Mouse (Mus musculus): ENCODE results near the gene Olfr373. TPM values are rescaled to one million over a fixed set of nuclear protein-coding genes. Genes with fewer than 3 reads are reported as not detected.

Gene Olfr373
- polyA plus RNA-seq, 1 experiment, result 0.15 TPM

DNA sequence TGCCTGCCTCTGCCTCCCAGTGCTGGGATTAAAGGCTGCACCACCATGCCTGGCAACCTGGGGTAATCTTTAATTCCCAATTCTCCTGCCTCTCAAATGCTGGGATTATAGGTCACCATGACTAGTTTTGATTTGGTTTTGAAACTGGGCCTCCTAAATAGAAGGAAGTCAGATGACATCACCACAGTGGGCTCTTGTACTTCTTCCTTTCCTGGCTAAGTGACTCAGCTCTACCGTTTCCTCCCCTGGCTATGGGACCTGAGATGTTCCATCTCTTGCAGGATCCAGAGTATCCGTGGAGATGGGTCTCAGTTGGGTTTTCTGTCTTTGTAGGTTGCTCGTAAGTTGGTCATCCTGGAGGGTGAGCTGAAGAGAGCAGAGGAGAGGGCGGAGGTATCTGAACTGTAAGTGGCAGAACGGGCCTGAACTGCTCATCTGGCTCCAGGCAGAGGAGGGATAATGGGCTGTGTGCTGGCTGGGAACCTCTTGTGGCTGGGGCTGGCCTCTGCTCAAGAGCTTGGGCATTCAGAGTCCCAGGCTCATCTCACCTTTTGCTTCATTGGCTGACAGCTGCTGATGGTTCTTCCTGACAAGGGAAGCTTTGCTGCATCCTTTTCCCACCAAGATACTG is 61.5 kb downstream of the Olfr373 start:
- no peak overlapping the region for H3K9ac ChIP-seq (ENCODE audit: low read depth, poor library complexity, severe bottlenecking)
- H3K9me3 ChIP-seq (replicated peaks; ENCODE audit: control insufficient read depth, insufficient read depth, low read length, poor library complexity, severe bottlenecking), result no peaks in the 10 kb centered on the region
- peaks cover 4% of the 10 kb centered on the region for H3K4me1 ChIP-seq (ENCODE audit: control insufficient read depth, insufficient read depth, low read length)
- H3K27me3 ChIP-seq (ENCODE audit: control insufficient read depth, insufficient read depth, low read length, poor library complexity, severe bottlenecking), result no peaks in the 10 kb centered on the region
- no peak for TF ChIP-seq CTCF (IDR thresholded peaks at IDR 0.05; ENCODE audit: low read depth, low read length)
- TF ChIP-seq EP300 (IDR thresholded peaks at IDR 0.05; ENCODE audit: insufficient read depth, low read depth, low read length), result no peak
- TF ChIP-seq POLR2A (IDR thresholded peaks at IDR 0.05; ENCODE audit: insufficient read depth, low read length), result no peak
- no peak overlapping the region for H3K27ac ChIP-seq (ENCODE audit: insufficient read depth, low read length)
- no peak overlapping the region for H3K4me3 ChIP-seq (ENCODE audit: low read depth, low read length)
- peaks cover 34% of the 10 kb centered on the region for H3K36me3 ChIP-seq (ENCODE audit: control insufficient read depth, insufficient read depth, low read length, poor library complexity, severe bottlenecking)

DNA sequence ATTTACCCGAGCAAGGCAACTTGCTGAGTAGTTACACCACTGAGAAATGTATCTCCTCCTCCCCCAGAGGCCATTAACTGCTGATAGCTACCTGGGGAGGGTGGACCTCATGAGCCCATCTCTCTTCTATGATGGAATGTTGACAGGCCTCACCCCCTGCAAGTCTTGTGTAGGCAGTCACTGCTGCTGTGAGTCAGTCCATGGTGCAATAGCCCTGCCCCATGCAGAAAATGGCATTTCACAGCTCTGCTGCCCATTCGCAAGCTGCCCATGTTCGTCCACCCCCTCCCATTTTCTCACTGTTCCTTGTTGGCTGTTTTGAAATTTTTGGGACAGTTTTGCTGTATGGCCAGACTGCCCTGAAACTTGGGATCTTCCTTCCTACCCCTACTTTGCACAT is 62.5 kb downstream of the Olfr373 start:
- H3K9ac ChIP-seq (ENCODE audit: low read depth, poor library complexity, severe bottlenecking), result no peak overlapping the region
- peaks cover 38% of the 10 kb centered on the region for H3K36me3 ChIP-seq (ENCODE audit: control insufficient read depth, insufficient read depth, low read length, poor library complexity, severe bottlenecking)
- H3K9me3 ChIP-seq (replicated peaks; ENCODE audit: control insufficient read depth, insufficient read depth, low read length, poor library complexity, severe bottlenecking), result no peaks in the 10 kb centered on the region
- H3K27me3 ChIP-seq (ENCODE audit: control insufficient read depth, insufficient read depth, low read length, poor library complexity, severe bottlenecking), result no peaks in the 10 kb centered on the region
- H3K4me3 ChIP-seq (ENCODE audit: low read depth, low read length), result no peak overlapping the region
- H3K4me1 ChIP-seq (ENCODE audit: control insufficient read depth, insufficient read depth, low read length), result peaks cover 4% of the 10 kb centered on the region
- TF ChIP-seq EP300 (IDR thresholded peaks at IDR 0.05; ENCODE audit: insufficient read depth, low read depth, low read length) (no peak), CTCF (IDR thresholded peaks at IDR 0.05; ENCODE audit: low read depth, low read length) (no peak), POLR2A (IDR thresholded peaks at IDR 0.05; ENCODE audit: insufficient read depth, low read length) (no peak)
- H3K27ac ChIP-seq (ENCODE audit: insufficient read depth, low read length), result no peak overlapping the region

DNA sequence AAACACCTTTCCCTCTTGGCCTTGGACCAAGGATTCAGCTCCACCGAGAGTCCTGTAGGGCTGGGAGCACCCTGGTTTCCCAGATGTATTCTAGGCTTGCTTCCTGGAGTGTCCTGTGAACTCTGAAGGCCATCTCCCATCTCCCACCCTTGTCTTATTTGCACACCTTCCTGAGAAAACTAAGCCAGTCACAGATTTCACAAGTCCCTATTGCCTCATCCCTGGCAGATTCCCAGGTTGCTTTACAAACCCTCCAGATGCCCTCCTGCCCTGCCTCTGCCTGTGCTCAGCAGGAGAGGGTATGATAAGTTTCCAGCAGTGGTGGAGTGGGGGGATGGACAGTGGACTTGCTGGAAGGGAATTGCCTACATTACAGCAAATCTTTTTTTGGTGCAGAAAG is 63.1 kb downstream of the Olfr373 start:
- Histone ChIP-seq H3K4me1 (ENCODE audit: control insufficient read depth, insufficient read depth, low read length) (peaks cover 4% of the 10 kb centered on the region), H3K36me3 (ENCODE audit: control insufficient read depth, insufficient read depth, low read length, poor library complexity, severe bottlenecking) (peaks cover 42% of the 10 kb centered on the region), H3K27me3 (ENCODE audit: control insufficient read depth, insufficient read depth, low read length, poor library complexity, severe bottlenecking) (no peaks in the 10 kb centered on the region), H3K27ac (ENCODE audit: insufficient read depth, low read length) (no peak overlapping the region), H3K9ac (ENCODE audit: low read depth, poor library complexity, severe bottlenecking) (no peak overlapping the region), H3K9me3 (replicated peaks; ENCODE audit: control insufficient read depth, insufficient read depth, low read length, poor library complexity, severe bottlenecking) (no peaks in the 10 kb centered on the region), H3K4me3 (ENCODE audit: low read depth, low read length) (no peak overlapping the region)
- no peak for TF ChIP-seq POLR2A (IDR thresholded peaks at IDR 0.05; ENCODE audit: insufficient read depth, low read length)
- no peak for TF ChIP-seq EP300 (IDR thresholded peaks at IDR 0.05; ENCODE audit: insufficient read depth, low read depth, low read length)
- no peak for TF ChIP-seq CTCF (IDR thresholded peaks at IDR 0.05; ENCODE audit: low read depth, low read length)

DNA sequence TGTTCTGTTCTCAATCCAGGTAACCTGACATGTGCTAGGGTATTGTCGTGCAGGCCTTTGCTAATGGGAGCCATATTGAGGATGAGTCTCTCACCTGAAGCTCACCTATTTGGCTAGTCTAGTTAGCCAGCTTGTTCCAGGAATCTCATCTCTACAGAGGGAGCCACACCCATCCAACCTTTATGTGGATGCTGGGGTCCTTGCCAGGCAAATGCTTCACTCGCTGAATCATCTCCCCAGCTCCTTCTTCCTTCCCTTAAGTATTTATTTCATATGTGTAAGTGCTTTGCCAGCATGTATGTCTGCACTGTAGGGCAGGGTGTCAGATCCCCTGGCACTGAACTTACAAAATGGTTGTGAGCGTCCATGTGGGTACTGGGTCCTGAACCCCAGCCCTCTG is 63.6 kb downstream of the Olfr373 start:
- Histone ChIP-seq H3K4me3 (ENCODE audit: low read depth, low read length) (no peak overlapping the region), H3K9me3 (replicated peaks; ENCODE audit: control insufficient read depth, insufficient read depth, low read length, poor library complexity, severe bottlenecking) (no peaks in the 10 kb centered on the region), H3K9ac (ENCODE audit: low read depth, poor library complexity, severe bottlenecking) (no peak overlapping the region), H3K27me3 (ENCODE audit: control insufficient read depth, insufficient read depth, low read length, poor library complexity, severe bottlenecking) (no peaks in the 10 kb centered on the region), H3K4me1 (ENCODE audit: control insufficient read depth, insufficient read depth, low read length) (peaks cover 4% of the 10 kb centered on the region), H3K27ac (ENCODE audit: insufficient read depth, low read length) (peak overlapping the region; percentile 21; the same call in 1 of the 2 replicates), H3K36me3 (ENCODE audit: control insufficient read depth, insufficient read depth, low read length, poor library complexity, severe bottlenecking) (peaks cover 41% of the 10 kb centered on the region)
- TF ChIP-seq CTCF (IDR thresholded peaks at IDR 0.05; ENCODE audit: low read depth, low read length) (no peak), EP300 (IDR thresholded peaks at IDR 0.05; ENCODE audit: insufficient read depth, low read depth, low read length) (no peak), POLR2A (IDR thresholded peaks at IDR 0.05; ENCODE audit: insufficient read depth, low read length) (no peak)

DNA sequence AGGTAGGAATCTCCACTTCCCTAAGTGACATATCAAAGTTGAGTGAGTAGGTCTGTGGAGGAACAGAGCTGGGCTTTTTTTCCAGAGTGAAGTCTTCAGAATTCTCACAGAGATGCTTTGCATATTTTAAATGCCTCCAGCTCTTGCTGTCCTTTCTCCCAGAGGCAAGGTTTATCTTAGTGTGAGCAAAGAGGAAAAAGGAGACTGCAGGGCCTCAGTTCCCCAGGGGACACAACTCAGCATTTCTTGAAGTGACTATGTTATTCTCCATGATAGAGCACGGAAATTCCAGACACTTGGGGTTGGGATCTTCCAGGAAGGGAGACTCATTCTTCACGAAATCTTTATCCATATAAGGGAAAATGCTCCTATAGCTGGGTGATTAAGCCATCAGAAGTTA is 64.3 kb downstream of the Olfr373 start:
- TF ChIP-seq CTCF (IDR thresholded peaks at IDR 0.05; ENCODE audit: low read depth, low read length) (no peak), POLR2A (IDR thresholded peaks at IDR 0.05; ENCODE audit: insufficient read depth, low read length) (no peak), EP300 (IDR thresholded peaks at IDR 0.05; ENCODE audit: insufficient read depth, low read depth, low read length) (no peak)
- peaks cover 47% of the 10 kb centered on the region for H3K36me3 ChIP-seq (ENCODE audit: control insufficient read depth, insufficient read depth, low read length, poor library complexity, severe bottlenecking)
- 0 out of 2 replicates have a peak overlapping the region, but pooled peaks have one; percentile 21 for H3K27ac ChIP-seq (ENCODE audit: insufficient read depth, low read length)
- no peaks in the 10 kb centered on the region for H3K27me3 ChIP-seq (ENCODE audit: control insufficient read depth, insufficient read depth, low read length, poor library complexity, severe bottlenecking)
- H3K4me1 ChIP-seq (ENCODE audit: control insufficient read depth, insufficient read depth, low read length), result peaks cover 4% of the 10 kb centered on the region
- no peak overlapping the region for H3K4me3 ChIP-seq (ENCODE audit: low read depth, low read length)
- no peak overlapping the region for H3K9ac ChIP-seq (ENCODE audit: low read depth, poor library complexity, severe bottlenecking)
- H3K9me3 ChIP-seq (replicated peaks; ENCODE audit: control insufficient read depth, insufficient read depth, low read length, poor library complexity, severe bottlenecking), result no peaks in the 10 kb centered on the region

DNA sequence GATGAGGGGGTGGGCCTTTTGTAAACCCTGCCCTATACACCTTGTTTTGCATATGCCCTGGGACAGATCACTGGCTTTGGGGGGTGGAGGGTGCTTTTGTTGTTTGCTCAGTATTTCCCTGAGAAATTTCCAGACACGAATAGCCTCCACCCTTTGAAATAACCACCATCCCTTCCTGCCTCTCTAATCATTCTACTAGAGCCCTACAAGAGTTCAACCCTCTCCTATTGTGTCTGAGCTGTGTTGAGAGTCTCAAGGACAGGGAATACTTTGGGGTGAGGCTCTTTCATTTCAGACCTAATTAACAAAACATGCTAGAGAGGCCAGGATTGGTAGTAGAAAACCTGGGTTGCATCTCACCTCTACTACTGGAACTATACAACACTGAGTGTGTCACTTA is 66.1 kb downstream of the Olfr373 start:
- Histone ChIP-seq H3K27ac (ENCODE audit: insufficient read depth, low read length) (peak overlapping the region; percentile 87), H3K9ac (ENCODE audit: low read depth, poor library complexity, severe bottlenecking) (no peak overlapping the region), H3K27me3 (ENCODE audit: control insufficient read depth, insufficient read depth, low read length, poor library complexity, severe bottlenecking) (no peaks in the 10 kb centered on the region), H3K36me3 (ENCODE audit: control insufficient read depth, insufficient read depth, low read length, poor library complexity, severe bottlenecking) (peaks cover 57% of the 10 kb centered on the region), H3K9me3 (replicated peaks; ENCODE audit: control insufficient read depth, insufficient read depth, low read length, poor library complexity, severe bottlenecking) (no peaks in the 10 kb centered on the region), H3K4me1 (ENCODE audit: control insufficient read depth, insufficient read depth, low read length) (peaks cover 4% of the 10 kb centered on the region), H3K4me3 (ENCODE audit: low read depth, low read length) (no peak overlapping the region)
- TF ChIP-seq EP300 (IDR thresholded peaks at IDR 0.05; ENCODE audit: insufficient read depth, low read depth, low read length), result no peak
- TF ChIP-seq POLR2A (IDR thresholded peaks at IDR 0.05; ENCODE audit: insufficient read depth, low read length), result no peak
- TF ChIP-seq CTCF (IDR thresholded peaks at IDR 0.05; ENCODE audit: low read depth, low read length), result no peak

Measured in ES-Bruce4 (cell line).